Mouse (Mus musculus): ENCODE measurements around the gene Gm20388.

DNA sequence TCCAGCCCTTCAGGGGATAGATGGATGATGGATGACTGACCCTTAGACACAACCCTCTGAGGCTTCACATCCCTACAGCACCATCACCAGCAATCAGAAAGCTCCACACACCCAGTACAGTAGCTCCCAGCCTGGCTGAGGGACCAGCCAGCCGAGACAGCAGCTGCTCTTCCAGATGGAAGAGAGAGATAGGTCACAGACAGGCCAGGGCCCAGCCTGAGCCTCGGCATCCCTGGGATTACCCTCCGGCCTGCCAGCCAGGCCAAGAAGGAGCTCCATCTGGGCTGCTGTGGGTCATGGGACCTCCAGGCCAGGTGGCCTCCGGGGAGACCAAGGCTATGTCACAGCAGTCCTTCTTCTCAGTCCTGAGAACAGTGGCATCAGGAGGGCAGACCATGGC is 2332.7 kb downstream of the Gm20388 start:
- TF ChIP-seq CTCF (IDR thresholded peaks at IDR 0.05; ENCODE audit: low read depth) (no peak), EP300 (IDR thresholded peaks at IDR 0.05; ENCODE audit: low read depth) (no peak)

All from liver, embryonic 14.5 days (tissue).